Mouse (Mus musculus): ENCODE measurements around the gene Smco4.

DNA sequence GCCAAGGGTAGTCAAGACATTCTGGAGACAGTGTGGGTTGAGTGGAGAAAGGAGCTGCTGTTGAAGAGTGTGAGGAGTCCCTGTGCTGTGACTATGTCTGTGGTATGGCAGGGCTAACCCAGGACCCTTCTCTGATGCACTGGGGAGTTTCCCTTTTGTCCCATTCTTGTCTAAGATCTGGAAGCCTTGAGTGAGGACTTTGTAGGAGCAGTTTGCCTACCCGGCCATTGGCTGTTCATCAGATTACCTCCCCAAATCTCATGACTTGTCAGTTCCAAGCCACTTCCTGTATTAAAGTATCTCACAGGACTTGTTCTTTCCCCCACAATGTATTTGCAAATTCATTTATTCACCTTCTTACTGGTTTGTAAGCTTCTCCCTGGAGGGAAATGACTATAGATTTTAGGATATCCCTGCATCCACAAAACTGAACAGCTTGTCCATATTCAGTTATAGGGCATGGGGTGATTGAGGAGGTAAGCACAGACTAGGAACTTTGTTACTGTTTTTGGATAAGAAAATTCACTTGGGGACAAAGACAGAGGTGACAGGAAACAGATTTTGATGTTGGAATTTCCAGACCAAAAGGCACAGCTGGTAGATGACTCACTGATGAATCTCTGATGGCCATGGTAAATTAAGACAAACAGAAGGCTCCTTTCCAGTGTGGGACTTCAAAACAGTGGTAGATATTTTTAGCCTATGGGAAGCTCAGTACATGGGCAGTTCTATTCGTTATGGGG is 5.4 kb upstream of the Smco4 start:
- TF ChIP-seq CTCF (IDR thresholded peaks at IDR 0.05; ENCODE audit: low read depth): no peak
- TF ChIP-seq EP300 (IDR thresholded peaks at IDR 0.05; ENCODE audit: low read depth): no peak

Data from liver, embryonic 14.5 days (tissue).